Mouse (Mus musculus) CH12.LX (cell line): ENCODE results near the gene Uqcc3. TPM values are rescaled to one million over a fixed set of nuclear protein-coding genes. Genes with fewer than 3 reads are reported as not detected.

Source experiments
- DNase-seq: peaks from one replicate; pipeline ENCODE4 v3.0.0-alpha.2; 2013; ENCODE audit errors: extremely low read depth
- H3K27ac ChIP-seq: 2 replicates; pipeline ENCODE4 v1.5.1; 2012; ENCODE audit warnings: low read depth, mild to moderate bottlenecking, control low read depth, moderate library complexity; ENCODE audit not compliant: insufficient read depth
- H3K27me3 ChIP-seq: replicated peaks from 2 replicates; pipeline ENCODE3; 2012; ENCODE audit warnings: inconsistent platforms
- H3K36me3 ChIP-seq, 2 experiments: replicated peaks in 1 of 2; 2 replicates each; pipeline versions ENCODE3 to v1.6.1; 2012; ENCODE audit warnings: inconsistent platforms in 1 of 2, low read length in 1 of 2, mild to moderate bottlenecking in 1 of 2, mixed read lengths in 1 of 2, moderate library complexity in 1 of 2; ENCODE audit not compliant: control insufficient read depth in 1 of 2, insufficient read depth in 1 of 2
- H3K4me1 ChIP-seq, 2 experiments: 2 replicates each; pipeline ENCODE4 v1.6.1; 2012; ENCODE audit warnings: inconsistent platforms in 1 of 2, moderate library complexity in 1 of 2; ENCODE audit not compliant: insufficient read depth in 2 of 2, control insufficient read depth in 1 of 2
- H3K4me2 ChIP-seq: 2 replicates; pipeline ENCODE4 v1.6.1; 2012; ENCODE audit warnings: low read depth, mild to moderate bottlenecking, control low read depth; ENCODE audit not compliant: poor library complexity, insufficient read depth, severe bottlenecking
- H3K4me3 ChIP-seq, 3 experiments: fragments of 150-350 bp in 1 of 3; sonication (generic) in 1 of 3; replicated peaks in 1 of 3; 2 replicates each; pipeline versions ENCODE3 to v1.5.1; 2011 to 2012; ENCODE audit warnings: low read depth in 2 of 3, low read length in 2 of 3, mild to moderate bottlenecking in 2 of 3, moderate library complexity in 2 of 3, control low read depth in 1 of 3, improper control_type of control experiment in 1 of 3, inconsistent platforms in 1 of 3, mixed read lengths in 1 of 3; ENCODE audit not compliant: poor library complexity in 1 of 3
- H3K79me2 ChIP-seq: replicated peaks from 2 replicates; pipeline ENCODE4 v1.6.1; 2012; ENCODE audit warnings: mild to moderate bottlenecking, moderate library complexity; ENCODE audit not compliant: control insufficient read depth, poor library complexity, insufficient read depth, severe bottlenecking; ENCODE audit errors: extremely low read depth
- H3K9ac ChIP-seq: 2 replicates; pipeline ENCODE4 v1.6.1; 2012; ENCODE audit warnings: low read depth, mild to moderate bottlenecking, control low read depth, moderate library complexity; ENCODE audit not compliant: insufficient read depth
- H3K9me3 ChIP-seq: replicated peaks from 2 replicates; pipeline ENCODE3; 2012; ENCODE audit warnings: low read length, inconsistent platforms, mixed read lengths
- CHD1 ChIP-seq: IDR thresholded peaks from 2 replicates; pipeline ENCODE4 v1.6.1; 2012; ENCODE audit warnings: low read depth, low read length, improper control_type of control experiment, inconsistent platforms
- CHD2 ChIP-seq: IDR thresholded peaks from 2 replicates; pipeline ENCODE4 v1.6.1; 2011; ENCODE audit warnings: low read length, improper control_type of control experiment
- E2F4 ChIP-seq: IDR thresholded peaks from 2 replicates; pipeline ENCODE4 v1.6.1; 2011; ENCODE audit warnings: low read depth, low read length, improper control_type of control experiment; ENCODE audit not compliant: insufficient replicate concordance
- ELF1 ChIP-seq: IDR thresholded peaks from 2 replicates; pipeline ENCODE4 v1.6.1; 2014; ENCODE audit warnings: low read depth, mild to moderate bottlenecking, inconsistent platforms, low read length, improper control_type of control experiment
- GABPA ChIP-seq: IDR thresholded peaks from 2 replicates; pipeline ENCODE4 v1.6.1; 2012; ENCODE audit warnings: low read depth, low read length, improper control_type of control experiment, inconsistent platforms; ENCODE audit not compliant: insufficient replicate concordance
- HCFC1 ChIP-seq: IDR thresholded peaks from 2 replicates; pipeline ENCODE4 v1.6.1; 2012; ENCODE audit warnings: low read depth, mild to moderate bottlenecking, inconsistent platforms, low read length, improper control_type of control experiment
- IRF4 ChIP-seq: IDR thresholded peaks from 2 replicates; pipeline ENCODE4 v1.6.1; 2014; ENCODE audit warnings: low read depth, mild to moderate bottlenecking, inconsistent platforms, low read length, improper control_type of control experiment
- JUN ChIP-seq: IDR thresholded peaks from 2 replicates; pipeline ENCODE4 v1.6.1; 2011; ENCODE audit warnings: low read depth, mild to moderate bottlenecking, low read length, improper control_type of control experiment, moderate library complexity; ENCODE audit not compliant: insufficient read depth
- JUND ChIP-seq: conservative IDR thresholded peaks from 2 replicates; pipeline ENCODE4 v1.6.1; 2011; ENCODE audit warnings: low read depth, low read length, improper control_type of control experiment
- KAT2A ChIP-seq: IDR thresholded peaks from 2 replicates; pipeline ENCODE4 v1.6.1; 2012; ENCODE audit warnings: low read length, improper control_type of control experiment, inconsistent platforms; ENCODE audit not compliant: insufficient replicate concordance
- MAZ ChIP-seq: IDR thresholded peaks from 2 replicates; pipeline ENCODE4 v1.6.1; 2012; ENCODE audit warnings: low read depth, mild to moderate bottlenecking, inconsistent platforms, low read length, improper control_type of control experiment, moderate library complexity
- MXI1 ChIP-seq: IDR thresholded peaks from 2 replicates; pipeline ENCODE4 v1.6.1; 2011; ENCODE audit warnings: mild to moderate bottlenecking, low read depth, low read length, improper control_type of control experiment
- MYC ChIP-seq: IDR thresholded peaks from 2 replicates; pipeline ENCODE4 v1.6.1; 2011; ENCODE audit warnings: low read depth, mild to moderate bottlenecking, improper control_type of control experiment, low read length
- NELFE ChIP-seq: IDR thresholded peaks from 2 replicates; pipeline ENCODE4 v1.6.1; 2011; ENCODE audit warnings: low read depth, low read length, improper control_type of control experiment
- POLR2A ChIP-seq: IDR thresholded peaks from 2 replicates; pipeline ENCODE4 v1.6.1; 2011; ENCODE audit warnings: low read depth, mild to moderate bottlenecking, improper control_type of control experiment, low read length
- POLR2AphosphoS2 ChIP-seq: IDR thresholded peaks from 2 replicates; pipeline ENCODE4 v1.6.1; 2011; ENCODE audit warnings: low read depth, low read length, improper control_type of control experiment
- SIN3A ChIP-seq: IDR thresholded peaks from 2 replicates; pipeline ENCODE4 v1.6.1; 2012; ENCODE audit warnings: low read length, improper control_type of control experiment, inconsistent platforms
- SMC3 ChIP-seq: IDR thresholded peaks from 2 replicates; pipeline ENCODE4 v1.6.1; 2011; ENCODE audit warnings: low read depth, low read length, improper control_type of control experiment
- TBP ChIP-seq: conservative IDR thresholded peaks from 2 replicates; pipeline ENCODE4 v1.6.1; 2011; ENCODE audit warnings: low read depth, low read length, improper control_type of control experiment
- USF1 ChIP-seq: IDR thresholded peaks from 2 replicates; pipeline ENCODE4 v1.6.1; 2014; ENCODE audit warnings: low read depth, mild to moderate bottlenecking, inconsistent platforms, low read length, improper control_type of control experiment
- ZC3H11A ChIP-seq: IDR thresholded peaks from 2 replicates; pipeline ENCODE4 v1.6.1; 2012; ENCODE audit warnings: low read depth, mild to moderate bottlenecking, inconsistent platforms, low read length, improper control_type of control experiment
- ZKSCAN1 ChIP-seq: IDR thresholded peaks from 2 replicates; pipeline ENCODE4 v1.6.1; 2012; ENCODE audit warnings: low read depth, inconsistent platforms, low read length, improper control_type of control experiment, borderline replicate concordance
- ZMIZ1 ChIP-seq: IDR thresholded peaks from 2 replicates; pipeline ENCODE4 v1.6.1; 2012; ENCODE audit warnings: low read depth, mild to moderate bottlenecking, inconsistent platforms, low read length, improper control_type of control experiment
- dilution Hi-C: fragments of 300-500 bp; cut with MboI; formaldehyde crosslinking; loops from 2 replicates; pipeline ENCODE4 v1.14.3; 2020; ENCODE audit warnings: low sequenced_read_pairs; ENCODE audit not compliant: extremely low pct_unique_long_range_greater_than_20kb, extremely low pct_ligation_motif_present
- in situ Hi-C: fragments of 300-500 bp; cut with MboI; formaldehyde crosslinking; loops from 3 replicates; pipeline ENCODE4 v1.14.3; 2019; ENCODE audit warnings: low sequenced_read_pairs, low pct_ligation_motif_present, low pct_unique_long_range_greater_than_20kb, mixed read lengths
- polyA plus RNA-seq: library from polyadenylated mRNA; unstranded; fragments of >175 nt; gene quantifications from 2 replicates; pipeline ENCODE4 v1.2.1, GENCODE M21; 2012; ENCODE audit warnings: low read depth; ENCODE audit not compliant: insufficient read length
- total RNA-seq, 2 experiments: library from RNA; depleted of rRNA; stranded (reverse); fragments of 300-350 nt in 1 of 2; fragments of >200 nt in 1 of 2; gene quantifications; 2 replicates each; pipeline ENCODE4 v1.2.3; 2012 to 2014

The Uqcc3 gene
- total and polyA plus RNA-seq, 3 experiments = 23.5 to 56.6 (median 42.6) TPM

DNA sequence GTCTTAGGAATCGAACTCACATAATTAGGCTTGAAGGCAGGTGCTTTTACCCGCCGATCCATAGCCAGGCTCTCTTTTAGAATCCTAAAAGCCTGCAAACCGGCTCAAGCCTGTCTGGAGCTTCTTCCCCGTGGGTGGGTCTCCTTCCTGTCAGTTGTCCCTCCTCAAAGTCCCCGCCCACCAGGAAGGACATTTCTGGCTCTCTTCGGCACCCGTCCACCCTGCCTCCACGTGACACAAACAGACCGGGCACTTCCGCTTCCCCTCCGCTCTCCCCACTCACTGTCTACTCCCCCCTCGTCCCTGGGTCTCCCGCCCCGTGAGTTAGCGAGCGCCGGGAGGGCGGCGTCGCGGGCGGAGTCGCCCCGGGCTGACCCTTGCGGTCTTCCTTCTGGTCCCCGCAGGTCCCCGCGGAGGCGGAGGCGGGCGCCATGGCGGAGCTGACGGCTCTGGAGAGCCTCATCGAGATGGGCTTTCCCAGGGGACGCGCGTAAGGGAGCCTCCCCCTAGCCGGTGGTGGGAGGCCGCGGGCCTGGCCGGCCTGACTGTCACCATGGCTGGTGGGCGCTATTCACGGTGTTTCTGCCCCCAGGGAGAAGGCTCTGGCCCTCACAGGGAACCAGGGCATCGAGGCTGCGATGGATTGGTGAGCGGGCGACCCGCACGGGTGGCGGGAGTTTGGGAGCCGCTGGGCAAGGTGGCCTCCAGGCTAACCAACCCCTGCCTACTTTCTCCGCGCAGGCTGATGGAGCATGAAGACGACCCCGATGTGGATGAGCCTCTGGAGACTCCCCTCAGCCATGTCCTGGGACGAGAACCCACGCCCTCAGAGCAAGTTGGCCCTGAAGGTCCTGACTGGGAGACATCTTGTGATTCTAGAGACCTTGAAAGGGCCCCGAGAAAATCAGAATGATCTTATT lies 9.2 kb downstream of the Uqcc3 start, which contains the start of gene Ubxn1 (continued):
- peak; percentile 97 for TF ChIP-seq HCFC1
- peak; percentile 70 for TF ChIP-seq POLR2A
- no peak for TF ChIP-seq SMC3
- TF ChIP-seq MXI1 = peak; percentile 83; the same call in 1 of the 2 replicates
- TF ChIP-seq MYC = peak; percentile 48; the same call in 1 of the 2 replicates
- peak; percentile 99 for TF ChIP-seq ELF1
- TF ChIP-seq NELFE = peak; percentile 69; the same call in 1 of the 2 replicates
- 0 out of 2 replicates have a peak, but pooled peaks have one; percentile 22 for TF ChIP-seq ZMIZ1

DNA sequence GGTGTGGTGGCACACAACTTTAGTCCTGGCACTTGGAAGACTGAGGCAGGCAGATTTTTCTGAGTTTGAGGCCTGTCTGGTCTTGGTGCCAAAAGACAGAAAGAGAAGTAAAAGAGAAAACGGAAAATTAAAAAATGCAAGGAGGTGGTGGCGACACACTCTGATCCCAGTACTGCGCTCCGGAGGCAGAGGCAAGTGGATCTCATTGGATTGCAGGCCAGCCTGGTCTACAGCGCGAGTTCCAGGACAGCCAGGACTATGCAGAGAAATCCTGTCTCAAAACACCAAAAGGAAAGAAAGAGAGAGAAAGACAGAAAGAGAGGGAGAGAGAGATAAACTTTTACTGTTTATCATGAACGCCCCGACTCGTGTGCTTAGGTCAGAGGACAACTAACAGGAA lies 9.9 kb downstream of the Uqcc3 start:
- TF ChIP-seq KAT2A (no peak), IRF4 (no peak), JUND (no peak), ZKSCAN1 (no peak), POLR2A (no peak), SIN3A (no peak), ZC3H11A (no peak), JUN (no peak), CHD2 (no peak), E2F4 (no peak), USF1 (no peak), ELF1 (no peak), TBP (no peak), GABPA (no peak), CHD1 (no peak), MAZ (no peak), MYC (no peak), POLR2AphosphoS2 (no peak)
- TF ChIP-seq, all 38 proteins: peak for 0
- H3K4me1 ChIP-seq = peaks cover 2 to 16% of the 10 kb centered on the region in 2 experiments; a peak in 2 of 4 replicates

More for the DNA sequence above, 9.9 kb downstream of the Uqcc3 start:
- Histone ChIP-seq H3K36me3 (peaks cover 21 to 31% of the 10 kb centered on the region in 2 experiments), H3K27ac (no peak overlapping the region), H3K27me3 (no peaks in the 10 kb centered on the region), H3K79me2 (peaks cover 19% of the 10 kb centered on the region), H3K4me3 (peak overlapping the region; percentile 73 to 97 (median 87)), H3K9me3 (no peaks in the 10 kb centered on the region), H3K4me2 (peak overlapping the region; percentile 92), H3K9ac (peak overlapping the region; percentile 95)
- no peak for DNase-seq
- in situ Hi-C loops = no loop called here
- dilution Hi-C loops = no loop called here
